Mouse (Mus musculus) CH12.LX (cell line): ENCODE measurements around the gene Lrp10.

ENCODE experiments used
- CTCF ChIP-seq, 2 experiments: IDR thresholded peaks in 1 of 2; conservative IDR thresholded peaks in 1 of 2; 2 replicates each; pipeline ENCODE4 v1.5.1; 2011 to 2012; ENCODE audit warnings: low read depth in 2 of 2, low read length in 2 of 2, improper control_type of control experiment in 1 of 2, inconsistent platforms in 1 of 2, mild to moderate bottlenecking in 1 of 2, moderate library complexity in 1 of 2
- EP300 ChIP-seq: IDR thresholded peaks from 2 replicates; pipeline ENCODE4 v1.6.1; 2011; ENCODE audit warnings: low read length, improper control_type of control experiment
- JUND ChIP-seq: conservative IDR thresholded peaks from 2 replicates; pipeline ENCODE4 v1.6.1; 2011; ENCODE audit warnings: low read depth, low read length, improper control_type of control experiment
- MEF2A ChIP-seq: IDR thresholded peaks from 2 replicates; pipeline ENCODE4 v1.6.1; 2014; ENCODE audit warnings: low read depth, mild to moderate bottlenecking, inconsistent platforms, low read length, improper control_type of control experiment, borderline replicate concordance
- POLR2A ChIP-seq: IDR thresholded peaks from 2 replicates; pipeline ENCODE4 v1.6.1; 2011; ENCODE audit warnings: low read depth, mild to moderate bottlenecking, improper control_type of control experiment, low read length
- UBTF ChIP-seq: IDR thresholded peaks from 2 replicates; pipeline ENCODE4 v1.6.1; 2012; ENCODE audit warnings: low read depth, mild to moderate bottlenecking, inconsistent platforms, low read length, improper control_type of control experiment, moderate library complexity
- USF1 ChIP-seq: IDR thresholded peaks from 2 replicates; pipeline ENCODE4 v1.6.1; 2014; ENCODE audit warnings: low read depth, mild to moderate bottlenecking, inconsistent platforms, low read length, improper control_type of control experiment
- ZMIZ1 ChIP-seq: IDR thresholded peaks from 2 replicates; pipeline ENCODE4 v1.6.1; 2012; ENCODE audit warnings: low read depth, mild to moderate bottlenecking, inconsistent platforms, low read length, improper control_type of control experiment
- ZNF384 ChIP-seq: IDR thresholded peaks from 2 replicates; pipeline ENCODE4 v1.6.1; 2012; ENCODE audit warnings: low read depth, low read length, improper control_type of control experiment, inconsistent platforms

GRCm38 (mm10) chr14:54503092-54503491, 39.2 kb downstream of the Lrp10 start:
- no peak for TF ChIP-seq POLR2A
- no peak for TF ChIP-seq EP300
- no peak for TF ChIP-seq USF1
- TF ChIP-seq UBTF = no peak
- TF ChIP-seq MEF2A = no peak
- TF ChIP-seq CTCF (conservative IDR thresholded peaks at IDR 0.05 in 1 of 2, IDR thresholded peaks at IDR 0.05 in 1 of 2; ENCODE audit: low read depth in 2 of 2, low read length in 2 of 2) = no peak
- TF ChIP-seq JUND = no peak
- no peak for TF ChIP-seq ZMIZ1
- no peak for TF ChIP-seq ZNF384
